9 mouse cellular contexts compared by ENCODE assay signal in the genomic region with DNA sequence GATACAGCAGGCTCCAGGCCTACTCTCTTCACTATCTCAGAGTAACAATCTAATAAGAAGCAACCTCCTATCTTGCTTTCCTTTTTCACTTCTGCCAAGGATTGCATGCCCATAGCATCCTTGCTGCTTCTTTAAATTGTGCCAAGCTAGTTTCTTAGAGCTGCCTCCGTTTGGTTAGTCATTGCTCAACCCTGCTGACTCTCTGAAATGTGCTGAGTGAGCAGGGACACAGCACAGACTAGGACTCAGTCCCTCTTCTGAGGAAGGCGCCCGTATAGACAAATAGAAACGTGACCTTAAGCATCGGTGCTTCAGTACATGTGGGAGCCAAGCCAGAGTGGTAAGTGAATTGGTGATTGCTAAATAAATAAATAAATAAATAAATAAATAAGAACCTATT.
"Had no signal": no experiment of that assay in that cellular context is flagged by ENCODE, and none has a peak within 500 bp of the region (broad histone marks: within the 10 kb centered on the region; RNA-seq: fewer than 3 reads in every experiment).

No protein-coding gene starts in this region.

- H3K4me3 ChIP-seq: left cerebral cortex, adult 2 months; limb, embryonic 15.5 days; myocyte; neural tube, embryonic 15.5 days had no signal

- H3K27ac ChIP-seq: kidney, postnatal 0 days; left cerebral cortex, adult 2 months; limb, embryonic 15.5 days; liver, embryonic 14.5 days; neural tube, embryonic 15.5 days; stomach, postnatal 0 days had no signal

- H3K36me3 ChIP-seq: limb, embryonic 15.5 days; neural tube, embryonic 15.5 days had no signal

- H3K9me3 ChIP-seq: limb, embryonic 15.5 days; neural tube, embryonic 15.5 days had no signal

- H3K4me1 ChIP-seq: limb, embryonic 15.5 days; neural tube, embryonic 15.5 days had no signal

- DNase-seq: midbrain, embryonic 14.5 days; thymus, postnatal 4 days had no signal

- H3K27me3 ChIP-seq: limb, embryonic 15.5 days; neural tube, embryonic 15.5 days had no signal

- H3K4me2 ChIP-seq: limb, embryonic 15.5 days; neural tube, embryonic 15.5 days had no signal

- H3K9ac ChIP-seq: limb, embryonic 15.5 days; liver, embryonic 14.5 days; neural tube, embryonic 15.5 days had no signal
